Mouse (Mus musculus) adrenal gland, adult 2 months (tissue): ENCODE results near the gene Mus81. TPM values are rescaled to one million over a fixed set of nuclear protein-coding genes. Genes with fewer than 3 reads are reported as not detected.

Source experiments
- DNase-seq: peaks from one replicate; pipeline ENCODE4 v3.0.0; 2021
- polyA plus RNA-seq: library from polyadenylated mRNA; depleted of rRNA; stranded (reverse); fragments of >200 nt; gene quantifications from 2 replicates; pipeline ENCODE4 v1.2.3, GENCODE M21; 2012
- total RNA-seq, 2 experiments: library from RNA; stranded (reverse); gene quantifications; 2 replicates each; pipeline ENCODE4 v1.2.3; 2021

The Mus81 gene
- total and polyA plus RNA-seq, 3 experiments = 23.2 to 39.5 (median 24.9) TPM

GRCm38 (mm10) chr19:5492641-5493040, 4.4 kb upstream of the Mus81 start:
- no peak for DNase-seq

DNA sequence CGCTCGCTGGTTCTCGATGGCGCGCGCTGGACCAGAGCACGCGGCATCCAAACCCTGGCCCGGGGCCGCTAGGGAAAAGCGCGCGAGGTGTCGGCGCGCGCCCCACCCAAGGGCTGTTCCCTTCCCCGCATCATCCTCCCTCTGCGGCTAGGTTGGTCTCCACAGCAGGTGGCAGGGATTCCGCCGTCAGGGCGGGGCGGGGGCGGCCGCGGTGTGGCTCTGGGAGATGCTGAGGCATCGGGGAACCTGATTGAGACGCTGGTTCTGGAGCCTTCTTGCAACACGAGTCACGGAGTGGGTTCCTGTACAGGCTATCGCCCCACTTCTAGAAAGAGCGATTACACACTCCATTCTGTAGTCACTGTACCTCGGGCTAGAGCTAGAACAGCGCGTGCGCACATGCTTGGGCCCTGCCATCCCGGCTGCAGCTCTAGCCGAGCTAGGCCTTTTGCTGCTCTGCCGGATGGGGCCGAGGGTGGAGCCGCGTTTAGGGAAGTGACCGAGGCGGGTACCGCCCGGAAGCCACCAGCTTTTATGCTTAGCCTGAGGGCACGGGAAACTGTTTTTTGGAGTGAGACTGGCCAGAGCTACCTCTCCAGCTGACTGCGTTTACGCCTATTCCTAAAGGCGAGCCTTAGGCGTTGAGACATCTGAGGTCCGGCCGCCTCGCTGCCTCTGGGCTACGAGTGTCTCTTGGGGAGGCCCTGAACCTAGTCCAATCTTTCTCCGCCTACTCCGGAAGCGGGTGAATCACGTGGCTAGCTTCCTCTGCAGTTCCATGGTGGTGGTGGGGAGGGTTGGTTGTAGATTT, 2.9 kb upstream of the Mus81 start:
- DNase-seq = peak; percentile 92

DNA sequence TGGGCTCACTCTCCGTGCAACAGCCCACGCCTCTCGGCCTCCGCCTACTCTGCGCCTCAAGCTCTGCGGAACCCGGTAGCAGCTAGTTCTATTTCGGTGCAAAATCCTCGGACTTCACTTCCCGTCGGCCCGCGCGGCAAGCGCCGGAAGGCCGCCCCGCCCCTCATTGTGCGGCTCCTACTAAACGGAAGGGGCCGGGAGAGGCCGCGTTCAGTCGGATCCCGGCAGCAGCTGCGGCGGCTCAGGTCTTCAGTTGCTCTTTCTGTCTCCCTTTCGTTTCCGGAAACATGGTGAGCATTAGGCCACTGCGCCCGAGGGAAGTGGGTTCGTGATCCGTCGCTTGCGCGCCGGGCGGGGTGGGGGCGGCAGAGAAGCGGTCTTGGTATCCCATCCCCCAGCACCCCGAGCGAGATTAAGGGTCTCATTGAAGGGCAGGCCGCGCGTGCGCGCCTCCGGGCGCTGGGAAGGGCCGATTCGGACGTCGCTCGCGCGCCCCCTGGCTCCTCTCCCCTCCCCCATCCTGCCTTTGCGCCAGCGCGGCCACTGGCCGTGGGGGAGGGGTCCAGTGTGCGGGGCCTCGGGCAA, 2.2 kb upstream of the Mus81 start, which contains the start of gene Cfl1:
Cfl1 (plus strand) TSS at position 143 of the 585 bp plus-strand sequence.
- peak; percentile 97 for DNase-seq

DNA sequence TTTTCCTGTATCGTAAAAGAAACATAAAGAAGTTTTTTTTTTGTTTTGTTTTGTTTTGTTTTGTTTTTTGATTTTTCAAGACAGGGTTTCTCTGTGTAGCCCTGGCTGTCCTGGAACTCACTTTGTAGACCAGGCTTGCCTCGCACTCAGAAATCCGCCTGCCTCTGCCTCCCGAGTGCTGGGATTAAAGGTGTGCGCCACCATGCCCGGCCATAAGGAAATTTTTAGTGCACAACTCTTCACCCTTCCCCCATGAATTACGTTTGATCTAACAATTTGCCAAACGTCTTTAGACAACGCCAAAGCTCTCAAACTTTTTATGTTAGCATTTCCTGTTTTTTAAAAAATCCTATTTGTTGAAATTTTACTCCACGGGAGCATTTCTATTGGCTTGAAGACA, 1.5 kb upstream of the Mus81 start:
- DNase-seq = peak; percentile 9

DNA sequence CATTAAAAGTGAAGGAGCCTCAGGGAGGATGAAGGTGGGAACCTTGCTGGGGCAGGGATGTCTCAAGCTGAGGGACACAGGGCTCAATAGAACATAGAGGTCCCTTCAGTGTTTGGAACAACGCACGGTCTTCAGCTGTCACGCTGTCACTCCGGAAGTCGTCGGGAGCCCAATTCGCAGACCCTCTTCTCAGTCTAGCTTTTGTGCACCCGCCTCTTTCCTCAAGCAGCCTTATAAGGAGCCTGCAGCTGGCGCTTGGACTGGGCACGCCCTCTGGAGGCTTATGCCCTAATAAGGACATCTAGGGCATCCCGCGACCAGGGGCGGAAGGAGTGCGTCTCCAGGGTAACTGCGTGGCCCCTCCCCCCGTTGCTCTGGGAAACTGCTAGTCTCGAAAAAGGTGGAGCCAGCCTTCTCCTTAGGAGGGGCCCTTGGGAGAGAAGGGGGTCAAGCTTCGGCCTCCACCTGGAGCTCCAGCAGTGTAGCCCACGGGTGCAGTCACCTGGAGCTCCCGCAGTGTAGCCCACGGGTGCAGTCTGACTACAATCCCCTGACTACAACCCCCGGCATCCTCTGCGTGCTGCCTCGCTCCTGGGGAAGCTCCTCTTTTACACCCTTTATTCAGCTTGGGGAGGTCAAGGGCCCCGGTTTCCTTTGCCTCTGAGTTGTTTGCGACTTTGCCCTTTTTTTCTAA, 823 bp upstream of the Mus81 start:
- DNase-seq = peak; percentile 98

GRCm38 (mm10) chr19:5486771-5487170, 1.4 kb downstream of the Mus81 start:
- DNase-seq = no peak

GRCm38 (mm10) chr19:5486286-5486685, 1.9 kb downstream of the Mus81 start:
- DNase-seq = no peak

DNA sequence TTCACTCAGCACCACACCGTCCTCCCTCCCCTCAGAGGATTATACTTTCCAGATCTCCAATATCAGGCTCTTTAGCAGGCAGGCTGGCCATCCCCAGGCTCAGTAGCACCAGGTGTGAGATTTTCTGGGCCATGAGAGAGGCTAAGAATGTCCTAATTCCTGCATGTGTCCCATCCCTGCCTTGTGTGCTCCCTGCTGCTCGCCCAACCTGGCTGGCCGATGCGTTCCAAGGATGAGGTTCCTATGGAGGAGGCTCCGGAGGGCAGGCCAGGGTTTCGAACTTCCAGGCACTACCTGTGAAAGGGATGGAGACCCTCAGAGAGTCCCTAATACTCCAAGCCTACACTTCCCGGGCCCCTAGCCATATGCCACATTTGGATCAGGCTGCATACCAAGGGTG, 2.4 kb downstream of the Mus81 start:
- no peak for DNase-seq

GRCm38 (mm10) chr19:5485371-5485770, 2.8 kb downstream of the Mus81 start:
- no peak for DNase-seq

DNA sequence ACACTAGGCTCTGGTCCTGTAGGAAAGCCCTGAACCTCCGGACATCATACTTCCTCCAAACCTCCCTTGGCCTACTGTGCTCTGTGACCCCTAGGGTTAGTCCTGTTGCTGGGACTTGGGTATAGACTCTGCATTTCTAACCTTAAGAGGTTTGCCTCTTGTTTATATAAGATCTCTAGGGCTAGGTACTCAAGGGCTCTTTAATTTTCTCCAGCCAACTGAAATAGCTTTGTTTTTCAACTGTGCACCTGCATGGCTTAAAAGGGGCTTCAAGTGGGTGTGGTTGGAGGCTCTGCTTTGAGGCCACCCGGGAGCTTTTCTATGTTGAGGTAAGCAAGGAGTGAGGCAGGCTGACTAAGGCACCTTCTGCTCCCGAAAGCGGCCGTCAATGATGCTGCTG, 3.7 kb downstream of the Mus81 start:
- DNase-seq = no peak

GRCm38 (mm10) chr19:5483386-5484359, 4.5 kb downstream of the Mus81 start:
- DNase-seq = no peak

DNA sequence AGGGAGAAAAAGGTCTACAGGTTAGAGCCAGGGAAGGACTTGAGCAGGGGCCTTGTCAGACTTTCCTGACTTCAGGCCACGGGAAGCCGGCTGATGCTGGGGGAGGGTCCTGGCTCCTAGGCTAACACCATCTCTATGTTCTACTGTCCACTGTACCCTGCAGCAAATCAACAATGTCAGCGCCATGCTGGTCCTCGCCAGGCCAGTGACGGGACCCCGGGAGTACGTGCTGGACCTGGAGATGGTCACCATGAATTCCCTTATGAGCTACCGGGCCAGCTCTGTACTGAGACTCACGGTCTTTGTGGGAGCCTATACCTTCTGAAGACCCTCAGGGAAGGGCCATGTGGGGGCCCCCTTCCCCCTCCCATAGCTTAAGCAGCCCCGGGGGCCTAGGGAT, 6.8 kb downstream of the Mus81 start:
- DNase-seq = no peak

- no peak for DNase-seq
Observed at GRCm38 (mm10) chr19:5480016-5480415, 8.2 kb downstream of the Mus81 start.

- peak; percentile 81 for DNase-seq
Observed at GRCm38 (mm10) chr19:5477668-5478300, 10.4 kb downstream of the Mus81 start.

DNA sequence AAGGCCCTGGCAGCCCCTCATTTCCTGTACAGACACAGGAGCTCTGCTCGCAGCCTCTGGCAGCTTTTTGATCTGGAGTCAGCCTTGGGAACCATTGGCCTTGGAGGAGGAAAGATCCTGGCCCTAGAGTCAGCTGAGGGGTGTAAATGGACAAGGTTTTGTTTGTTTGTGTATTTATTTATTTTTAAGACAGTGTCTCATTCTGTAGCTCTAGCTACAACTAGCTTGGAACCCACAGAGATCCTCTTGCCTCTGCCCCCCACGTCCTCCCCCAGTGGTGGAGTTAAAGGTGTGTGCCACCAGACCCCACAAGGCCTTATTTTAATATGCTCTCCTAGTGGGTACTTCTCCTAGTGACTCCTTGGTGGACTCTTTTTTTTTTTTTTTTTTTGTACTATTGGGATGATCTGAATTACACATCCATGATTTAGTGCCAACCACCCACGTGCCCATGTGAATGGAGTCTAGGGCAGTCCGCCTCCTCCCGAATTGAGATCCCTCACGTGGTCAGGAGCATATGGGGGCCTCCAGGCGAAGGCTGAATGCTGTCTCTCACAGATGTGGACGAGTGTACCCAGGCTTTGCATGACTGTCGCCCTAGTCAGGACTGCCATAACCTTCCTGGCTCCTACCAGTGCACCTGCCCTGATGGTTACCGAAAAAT, 11.1 kb downstream of the Mus81 start:
- DNase-seq = peak; percentile 69

- no peak for DNase-seq
Observed at GRCm38 (mm10) chr19:5475069-5475714, 13.0 kb downstream of the Mus81 start.

DNA sequence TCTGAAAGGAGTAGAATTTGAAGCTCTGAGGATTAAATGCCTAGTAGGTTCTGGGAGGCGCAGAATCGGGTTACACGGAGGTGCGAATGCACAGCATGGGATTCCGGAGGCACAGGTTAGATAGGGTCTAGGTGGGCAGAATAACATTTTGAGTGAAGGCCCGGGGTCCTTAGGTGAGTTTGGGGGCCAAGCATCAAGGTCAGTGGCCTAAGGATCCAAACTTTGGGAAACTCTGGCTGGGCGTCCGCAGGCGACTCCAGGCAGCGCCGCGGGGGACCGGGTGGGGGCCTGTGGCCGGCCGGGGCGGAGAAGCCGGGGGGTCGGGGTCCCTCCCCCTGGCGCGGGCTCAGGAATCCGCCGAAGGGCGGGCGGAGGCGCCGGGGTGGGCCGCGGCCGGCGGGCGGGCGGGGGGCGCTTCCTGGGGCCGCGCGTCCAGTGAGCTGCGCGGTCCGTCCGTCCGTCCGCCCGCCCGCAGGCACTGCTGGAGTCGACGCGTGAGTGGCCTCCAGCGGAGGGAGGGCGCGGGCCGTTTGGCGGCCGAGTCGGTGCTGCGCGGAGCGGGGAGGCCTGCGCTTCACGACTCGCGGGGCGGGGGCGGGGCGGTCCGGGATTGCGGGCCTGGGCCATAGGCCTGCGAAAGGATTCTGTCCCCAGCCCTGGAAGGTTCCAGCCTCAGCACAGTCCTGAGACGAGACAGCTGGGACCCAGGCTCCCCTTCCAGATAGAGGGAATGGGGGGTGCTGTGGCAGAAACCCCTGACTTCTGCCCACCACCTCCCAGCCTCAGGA, 13.7 kb downstream of the Mus81 start:
- DNase-seq = peak; percentile 72

GRCm38 (mm10) chr19:5473720-5474119, 14.5 kb downstream of the Mus81 start, which contains the start of gene Efemp2:
Efemp2 (plus strand) TSS chr19:5473954.
- peak; percentile 94 for DNase-seq

DNA sequence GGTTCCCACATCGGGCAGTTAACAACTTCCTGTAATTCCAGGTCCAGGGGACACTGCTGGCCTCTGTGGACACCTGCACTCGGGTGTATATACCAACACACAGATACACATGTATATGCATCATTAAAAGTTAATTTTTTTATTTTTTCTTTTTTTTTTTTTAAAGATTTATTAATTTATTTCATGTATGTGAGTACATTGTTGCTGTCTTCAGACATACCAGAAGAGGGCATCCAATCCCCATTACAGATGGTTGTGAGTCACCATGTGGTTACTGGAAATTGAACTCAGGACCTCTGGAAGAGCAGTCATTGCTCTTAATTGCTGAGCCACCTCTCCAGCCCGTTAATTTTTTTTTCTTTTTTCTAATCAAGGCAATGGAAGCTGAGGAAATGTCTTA, 15.3 kb downstream of the Mus81 start:
- no peak for DNase-seq
